Mouse (Mus musculus): Measurements from ENCODE around the gene Tigd3.

DNA sequence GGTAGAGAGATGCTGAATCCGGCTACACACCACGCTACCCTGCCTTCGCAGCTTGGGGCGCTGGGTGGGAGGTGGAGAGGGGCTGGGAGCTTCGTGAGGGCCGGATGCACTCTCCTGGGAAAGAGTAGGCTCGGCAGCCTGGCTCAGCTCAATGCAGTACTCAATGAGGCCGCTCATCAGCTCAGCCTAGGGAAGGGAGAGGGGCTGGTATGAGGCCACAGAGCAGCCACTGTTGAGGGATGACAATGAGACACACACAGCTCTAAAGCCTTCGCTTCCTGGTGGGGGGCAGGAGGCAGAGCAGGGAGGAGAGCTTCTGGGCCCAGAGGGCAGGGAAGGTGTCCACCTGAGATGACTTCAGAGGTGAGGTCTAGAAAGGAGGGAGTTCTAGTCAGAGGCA is 37.3 kb downstream of the Tigd3 start:
- TF ChIP-seq CTCF (IDR thresholded peaks at IDR 0.05; ENCODE audit: control insufficient read depth, insufficient read depth, low read length) (no peak), POLR2A (IDR thresholded peaks at IDR 0.05; ENCODE audit: borderline replicate concordance, control insufficient read depth, low read depth, low read length) (no peak)

Data from bone marrow, adult 2 months (tissue).